Mouse (Mus musculus) kidney, postnatal 0 days (tissue): ENCODE measurements around the gene Asb6. TPM values are rescaled to one million over a fixed set of nuclear protein-coding genes. Genes with fewer than 3 reads are reported as not detected.
A peak's percentile ranks its signal among the peaks of the same experiment; 100 is the strongest.

Experiments
- ATAC-seq: fragments of 200-750 bp; cut with Nextera tagmentation; replicated peaks from 2 replicates; pipeline ENCODE4 v1.8.0; 2017; ENCODE audit warnings: low read depth, moderate number of reproducible peaks, moderate TSS enrichment, moderate library complexity; ENCODE audit not compliant: low FRiP score
- DNase-seq: peaks from one replicate; pipeline ENCODE4 v3.0.0-alpha.2; 2016; ENCODE audit warnings: low spot score
- H3K27ac ChIP-seq: fragments of 300-500 bp; sonication (generic); 2 replicates; pipeline ENCODE4 v1.5.1; 2014; ENCODE audit warnings: mild to moderate bottlenecking
- H3K27me3 ChIP-seq: fragments of 300-500 bp; sonication (generic); 2 replicates; pipeline ENCODE4 v1.6.1; 2014; ENCODE audit warnings: low read length, mixed read lengths; ENCODE audit not compliant: insufficient read depth
- H3K36me3 ChIP-seq: fragments of 300-500 bp; sonication (generic); 2 replicates; pipeline ENCODE4 v1.6.1; 2014; ENCODE audit warnings: low read length, mixed read lengths; ENCODE audit not compliant: insufficient read depth
- H3K4me1 ChIP-seq: fragments of 300-500 bp; sonication (generic); replicated peaks from 2 replicates; pipeline ENCODE4 v1.6.1; 2014; ENCODE audit warnings: antibody characterized with exemption, low read length, mixed read lengths; ENCODE audit not compliant: insufficient read depth
- H3K4me2 ChIP-seq: fragments of 300-500 bp; sonication (generic); 2 replicates; pipeline ENCODE4 v1.6.1; 2014; ENCODE audit warnings: mild to moderate bottlenecking, low read length, moderate library complexity, mixed read lengths
- H3K4me3 ChIP-seq: fragments of 300-500 bp; sonication (generic); replicated peaks from 2 replicates; pipeline ENCODE4 v1.5.1; 2014; ENCODE audit warnings: low read depth, low read length
- H3K9ac ChIP-seq: fragments of 300-500 bp; sonication (generic); 2 replicates; pipeline ENCODE4 v1.6.1; 2014; ENCODE audit warnings: low read depth, low read length
- H3K9me3 ChIP-seq: fragments of 300-500 bp; sonication (generic); replicated peaks from 2 replicates; pipeline ENCODE4 v1.6.1; 2016; ENCODE audit warnings: low read length, inconsistent platforms, mixed read lengths
- CTCF ChIP-seq: IDR thresholded peaks from 2 replicates; pipeline ENCODE4 v1.5.1; 2016; ENCODE audit warnings: antibody characterized with exemption, low read depth, mild to moderate bottlenecking, moderate library complexity
- WGBS: fragments of 180-500 bp; shearing (Covaris S2); extraction: QIAGEN DNeasy Blood & Tissue Kit; methylation state at CpG from one replicate; pipeline ENCODE4 v1.1.7; 2014; 5-methylcytosine and 5-hydroxymethylcytosine counted together
- polyA plus RNA-seq: library from polyadenylated mRNA; unstranded; fragments of >200 nt; fragmentation: Nextera tagmentation; extraction: Ambion mirVana; gene quantifications from 2 replicates; pipeline ENCODE4 v1.2.1, GENCODE M21; 2015

Gene Asb6
- polyA plus RNA-seq, 1 experiment from 2014 or later = 26.1 TPM

- DNase-seq = no peak
- ATAC-seq = no peak
- no peak overlapping the region for H3K27ac ChIP-seq
- no peaks in the 10 kb centered on the region for H3K27me3 ChIP-seq
- H3K4me1 ChIP-seq = no peaks in the 10 kb centered on the region; the same call in 1 of the 2 replicates
- H3K9ac ChIP-seq = no peak overlapping the region
- no peaks in the 10 kb centered on the region for H3K36me3 ChIP-seq
- no peaks in the 10 kb centered on the region for H3K9me3 ChIP-seq
- no peak overlapping the region for H3K4me3 ChIP-seq
- 61% methylated on average over 8 of the region's 8 CpGs for WGBS
- H3K4me2 ChIP-seq = no peak overlapping the region
- TF ChIP-seq CTCF = no peak
Observed at GRCm38 (mm10) chr2:30870863-30871262, 40.7 kb upstream of the Asb6 start.

DNA sequence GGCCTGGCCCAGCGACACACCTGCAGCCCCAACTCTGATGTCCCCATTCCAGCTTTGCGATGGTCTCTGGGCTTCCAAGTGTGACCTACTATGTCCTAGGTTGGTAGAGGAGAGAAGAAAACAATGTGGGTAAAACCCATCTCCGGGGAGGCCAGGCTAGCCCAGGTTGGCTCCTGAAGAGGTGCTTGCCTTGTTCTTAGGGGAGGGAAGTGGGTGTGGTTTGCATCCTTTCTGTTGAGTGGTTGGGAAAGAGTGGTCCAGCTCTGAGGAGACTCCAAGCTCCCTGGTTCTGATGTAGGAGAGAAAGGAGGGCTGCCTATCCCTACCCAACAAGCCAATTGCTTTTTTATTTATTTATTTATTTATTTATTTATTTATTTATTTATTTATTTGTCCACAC, 35.3 kb upstream of the Asb6 start:
- Histone ChIP-seq H3K4me1 (0 out of 2 replicates have a peak, but pooled peaks cover 4% of the 10 kb centered on the region), H3K9ac (no peak overlapping the region), H3K36me3 (no peaks in the 10 kb centered on the region), H3K4me2 (peak overlapping the region; percentile 54), H3K27ac (no peak overlapping the region), H3K9me3 (no peaks in the 10 kb centered on the region), H3K27me3 (no peaks in the 10 kb centered on the region), H3K4me3 (no peak overlapping the region)
- no peak for TF ChIP-seq CTCF
- 63% methylated on average over 3 of the region's 3 CpGs for WGBS
- no peak for ATAC-seq
- no peak for DNase-seq

DNA sequence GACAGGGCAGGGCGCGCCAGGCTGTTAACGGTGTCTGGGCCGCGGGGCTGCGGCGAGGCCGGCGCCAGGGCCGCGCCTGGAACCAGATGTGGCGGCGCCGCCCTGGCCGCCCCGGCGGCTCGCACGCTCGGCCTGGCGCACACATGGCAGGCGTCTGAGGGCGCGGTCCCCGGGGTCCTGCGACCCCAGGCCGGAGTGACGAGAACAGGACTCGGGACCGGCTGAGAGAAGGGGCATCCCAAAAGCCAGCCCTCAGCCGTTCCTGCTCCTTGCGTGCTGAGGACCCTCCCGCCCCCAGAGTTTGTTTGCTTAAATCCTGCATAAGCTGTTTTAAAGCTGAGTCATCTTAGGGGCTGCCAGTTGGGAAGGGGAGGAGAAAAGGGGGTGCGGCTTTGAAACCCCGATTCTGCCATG, 34.8 kb upstream of the Asb6 start:
- Histone ChIP-seq H3K27me3 (no peaks in the 10 kb centered on the region), H3K27ac (no peak overlapping the region), H3K4me1 (0 out of 2 replicates have a peak, but pooled peaks cover 4% of the 10 kb centered on the region), H3K4me3 (peak overlapping the region; percentile 28), H3K9me3 (no peaks in the 10 kb centered on the region), H3K36me3 (no peaks in the 10 kb centered on the region), H3K9ac (peak overlapping the region; percentile 47), H3K4me2 (peak overlapping the region; percentile 54)
- no peak for TF ChIP-seq CTCF
- ATAC-seq (no peak), DNase-seq (no peak)
- WGBS = 3% methylated on average over 34 of the region's 35 CpGs

- no peaks in the 10 kb centered on the region for H3K27me3 ChIP-seq
- H3K4me2 ChIP-seq = no peak overlapping the region
- 31% methylated on average over 9 of the region's 9 CpGs for whole genome bisulfite sequencing
- ATAC-seq = no peak; the same call in 1 of the 2 replicates
- no peaks in the 10 kb centered on the region for H3K9me3 ChIP-seq
- H3K36me3 ChIP-seq = no peaks in the 10 kb centered on the region
- no peak for DNase-seq
- TF ChIP-seq CTCF = no peak
- no peak overlapping the region for H3K4me3 ChIP-seq
- no peak overlapping the region for H3K27ac ChIP-seq
- H3K9ac ChIP-seq = no peak overlapping the region
- H3K4me1 ChIP-seq = 0 out of 2 replicates have a peak, but pooled peaks cover 4% of the 10 kb centered on the region
Observed at GRCm38 (mm10) chr2:30863574-30863973, 33.4 kb upstream of the Asb6 start.

GRCm38 (mm10) chr2:30862081-30862480, 31.9 kb upstream of the Asb6 start:
- WGBS = 79% methylated on average over 4 of the region's 4 CpGs
- no peak for TF ChIP-seq CTCF
- 0 out of 2 replicates have a peak, but pooled peaks cover 4% of the 10 kb centered on the region for H3K4me1 ChIP-seq
- no peaks in the 10 kb centered on the region for H3K27me3 ChIP-seq
- no peak overlapping the region for H3K27ac ChIP-seq
- H3K4me2 ChIP-seq = no peak overlapping the region
- H3K4me3 ChIP-seq = no peak overlapping the region
- H3K36me3 ChIP-seq = no peaks in the 10 kb centered on the region
- H3K9me3 ChIP-seq = no peaks in the 10 kb centered on the region
- DNase-seq (no peak), ATAC-seq (no peak)
- H3K9ac ChIP-seq = no peak overlapping the region

DNA sequence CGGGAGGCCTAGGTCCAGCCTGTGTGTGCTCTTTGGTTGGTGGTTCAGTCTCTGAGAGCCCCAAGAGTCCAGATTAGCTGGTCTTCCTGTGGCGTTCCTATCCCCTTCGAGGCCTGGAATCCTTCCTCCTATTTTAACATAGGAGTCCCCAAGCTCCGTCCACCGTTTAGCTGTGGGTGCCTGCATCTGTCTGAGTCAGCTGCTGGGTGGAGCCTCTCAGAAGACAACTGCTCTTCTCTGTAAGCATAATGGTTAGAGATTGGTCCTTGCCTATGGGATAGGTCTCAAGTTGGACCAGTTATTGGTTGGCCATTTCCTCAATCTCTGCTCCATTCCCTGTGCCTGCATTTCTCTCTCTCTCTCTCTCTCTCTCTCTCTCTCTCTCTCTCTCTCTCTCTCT, 29.6 kb upstream of the Asb6 start:
- TF ChIP-seq CTCF = no peak
- Histone ChIP-seq H3K27ac (no peak overlapping the region), H3K27me3 (no peaks in the 10 kb centered on the region), H3K4me3 (no peak overlapping the region), H3K36me3 (no peaks in the 10 kb centered on the region), H3K9me3 (no peaks in the 10 kb centered on the region), H3K9ac (no peak overlapping the region), H3K4me1 (0 out of 2 replicates have a peak, but pooled peaks cover 3% of the 10 kb centered on the region), H3K4me2 (no peak overlapping the region)
- DNase-seq (no peak), ATAC-seq (no peak)
- 81% methylated on average over 5 of the region's 5 CpGs for WGBS

DNA sequence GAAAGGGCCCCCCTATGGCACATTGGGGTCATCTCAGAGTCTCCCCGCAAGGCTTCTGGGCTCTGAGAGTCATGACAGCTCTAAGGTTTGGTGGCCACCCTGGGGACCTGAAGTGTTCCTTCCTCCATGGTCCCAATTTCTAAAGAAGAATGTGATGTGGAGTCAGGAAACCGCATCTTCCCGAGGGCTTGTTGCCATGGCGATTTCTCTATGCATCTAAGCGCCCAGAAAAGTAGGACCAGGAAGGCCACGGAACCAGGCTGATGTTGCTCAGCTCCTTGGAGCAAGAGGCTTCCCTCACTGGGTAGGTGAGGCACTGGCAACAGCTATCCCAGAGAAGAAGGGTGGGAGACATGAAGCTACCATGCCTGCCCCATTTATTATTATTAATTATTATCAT, 26.9 kb upstream of the Asb6 start:
- Histone ChIP-seq H3K9me3 (no peaks in the 10 kb centered on the region), H3K4me2 (no peak overlapping the region), H3K4me3 (no peak overlapping the region), H3K9ac (no peak overlapping the region), H3K27me3 (no peaks in the 10 kb centered on the region), H3K4me1 (no peaks in the 10 kb centered on the region), H3K36me3 (no peaks in the 10 kb centered on the region), H3K27ac (no peak overlapping the region)
- DNase-seq (no peak), ATAC-seq (no peak)
- WGBS = 71% methylated on average over 6 of the region's 6 CpGs
- no peak for TF ChIP-seq CTCF
